Mouse (Mus musculus): ENCODE results near the gene Pomt1.

GRCm38 (mm10) chr2:32190620-32191019 is 45.8 kb upstream of the Pomt1 start:
- TF ChIP-seq EP300 (IDR thresholded peaks at IDR 0.05; ENCODE audit: low read depth) (no peak), CTCF (IDR thresholded peaks at IDR 0.05; ENCODE audit: low read depth) (0 out of 2 replicates have a peak, but pooled peaks have one; percentile 8)
